Mouse (Mus musculus) limb, embryonic 11.5 days (tissue): ENCODE data around the gene Abl2. TPM values are rescaled to one million over a fixed set of nuclear protein-coding genes. Genes with fewer than 3 reads are reported as not detected.

Experiments used
- ATAC-seq: fragments of 200-750 bp; cut with Nextera tagmentation; 2 replicates; pipeline ENCODE4 v1.8.0; 2017; ENCODE audit warnings: low read depth; ENCODE audit not compliant: insufficient number of reproducible peaks, low FRiP score, low TSS enrichment
- DNase-seq: peaks from one replicate; pipeline ENCODE4 v3.0.0-alpha.2; 2015; ENCODE audit warnings: low spot score
- H3K27ac ChIP-seq: fragments of 300-500 bp; sonication (generic); replicated peaks from 2 replicates; pipeline ENCODE4 v1.5.1; 2014; ENCODE audit warnings: low read depth, mild to moderate bottlenecking, low read length
- H3K27me3 ChIP-seq: fragments of 300-500 bp; sonication (generic); 2 replicates; pipeline ENCODE4 v1.6.1; 2014; ENCODE audit warnings: mild to moderate bottlenecking, low read length, mixed read lengths; ENCODE audit not compliant: control insufficient read depth, insufficient read depth
- H3K36me3 ChIP-seq: fragments of 300-500 bp; sonication (generic); 2 replicates; pipeline ENCODE4 v1.6.1; 2014; ENCODE audit warnings: mild to moderate bottlenecking, low read length, moderate library complexity, mixed read lengths; ENCODE audit not compliant: control insufficient read depth, insufficient read depth
- H3K4me1 ChIP-seq: fragments of 300-500 bp; sonication (generic); 2 replicates; pipeline ENCODE4 v1.6.1; 2014; ENCODE audit warnings: low read length, mixed read lengths; ENCODE audit not compliant: control insufficient read depth, insufficient read depth
- H3K4me2 ChIP-seq: fragments of 300-500 bp; sonication (generic); 2 replicates; pipeline ENCODE4 v1.6.1; 2014; ENCODE audit warnings: low read depth, mild to moderate bottlenecking, moderate library complexity; ENCODE audit not compliant: severe bottlenecking
- H3K4me3 ChIP-seq: fragments of 300-500 bp; sonication (generic); 2 replicates; pipeline ENCODE4 v1.5.1; 2014; ENCODE audit warnings: low read depth, low read length
- H3K9ac ChIP-seq: fragments of 300-500 bp; sonication (generic); 2 replicates; pipeline ENCODE4 v1.6.1; 2014; ENCODE audit warnings: mild to moderate bottlenecking, low read length
- H3K9me3 ChIP-seq: fragments of 300-500 bp; sonication (generic); 2 replicates; pipeline ENCODE4 v1.6.1; 2016; ENCODE audit warnings: low read length; ENCODE audit not compliant: control insufficient read depth
- WGBS: fragments of 180-500 bp; shearing (Covaris S2); extraction: QIAGEN DNeasy Blood & Tissue Kit; methylation state at CpG from one replicate; pipeline ENCODE4 v1.1.7; 2014; 5-methylcytosine and 5-hydroxymethylcytosine counted together
- polyA plus RNA-seq: library from polyadenylated mRNA; unstranded; fragments of >200 nt; fragmentation: Nextera tagmentation; extraction: Ambion mirVana; gene quantifications from 2 replicates; pipeline ENCODE4 v1.2.1, GENCODE M21; 2014

Abl2 gene
- polyA plus RNA-seq, 1 experiment from 2014 or later, result 5.9 TPM

DNA sequence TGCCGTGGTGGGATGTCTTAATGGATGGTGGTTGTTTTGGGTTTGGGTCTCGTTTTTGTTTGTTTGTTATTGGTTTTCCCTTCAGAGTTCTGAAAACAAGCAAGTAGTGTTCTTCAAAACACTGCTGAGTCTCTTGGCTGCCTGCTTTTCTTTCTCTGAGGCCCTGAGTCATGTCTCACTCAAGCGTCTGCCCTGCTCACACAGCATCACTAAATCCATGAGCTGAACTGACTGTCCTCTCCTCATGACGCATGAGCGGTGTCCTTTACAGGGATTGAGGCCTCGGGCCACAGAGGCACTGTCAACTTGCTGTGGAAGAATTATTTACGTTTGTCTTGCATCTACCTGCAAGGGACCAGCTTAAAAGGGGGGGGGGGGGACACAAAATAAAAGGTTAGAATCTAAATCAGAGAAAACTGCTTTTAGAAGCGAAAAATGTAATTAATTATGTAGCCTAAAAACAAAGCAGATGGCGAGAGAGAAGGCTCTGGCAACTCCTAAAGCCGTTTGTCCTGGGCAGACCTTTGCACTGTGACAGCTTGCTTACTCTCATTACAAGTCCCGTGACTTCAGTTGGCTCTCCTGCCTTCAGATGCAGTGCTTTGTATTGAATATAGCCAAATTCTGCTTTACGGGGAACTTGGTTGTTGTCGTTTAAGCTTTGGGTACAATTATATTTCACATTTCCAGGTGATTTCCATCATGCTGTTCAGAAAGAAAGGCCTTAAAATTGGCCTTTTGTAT, 86.4 kb downstream of the Abl2 start:
- H3K9ac ChIP-seq, result no peak overlapping the region
- peaks cover 7% of the 10 kb centered on the region; the same call in 1 of the 2 replicates for H3K4me1 ChIP-seq
- no peak for ATAC-seq
- H3K9me3 ChIP-seq, result no peaks in the 10 kb centered on the region
- H3K27me3 ChIP-seq, result no peaks in the 10 kb centered on the region
- 59% methylated on average over 13 of the region's 13 CpGs for WGBS
- DNase-seq, result no peak
- peaks cover 10% of the 10 kb centered on the region; the same call in 1 of the 2 replicates for H3K36me3 ChIP-seq
- H3K4me3 ChIP-seq, result no peak overlapping the region
- H3K27ac ChIP-seq, result no peak overlapping the region
- no peak overlapping the region for H3K4me2 ChIP-seq

DNA sequence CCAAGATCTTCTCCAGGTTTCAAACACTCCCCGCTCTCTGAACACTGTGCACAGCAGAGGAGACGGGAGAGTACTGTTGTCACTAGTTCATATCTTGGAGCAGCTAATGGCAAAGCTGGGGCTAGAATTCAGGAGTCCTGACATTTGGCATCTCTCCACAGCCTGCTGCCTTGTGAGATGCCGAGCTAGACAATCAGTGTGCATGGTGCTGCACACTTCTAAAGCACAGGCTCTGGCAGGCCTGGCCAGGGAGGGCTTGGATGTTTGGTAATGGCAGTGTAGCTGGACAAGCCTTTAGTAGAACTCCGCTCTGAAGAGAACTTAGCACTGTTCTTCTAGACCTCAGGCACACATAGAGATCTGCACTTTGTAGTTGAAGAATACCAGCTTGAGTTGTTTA, 87.4 kb downstream of the Abl2 start:
- Histone ChIP-seq H3K27ac (no peak overlapping the region), H3K9ac (no peak overlapping the region), H3K36me3 (0 out of 2 replicates have a peak, but pooled peaks cover 3% of the 10 kb centered on the region), H3K4me2 (no peak overlapping the region), H3K4me3 (no peak overlapping the region), H3K9me3 (no peaks in the 10 kb centered on the region), H3K4me1 (peaks cover 7% of the 10 kb centered on the region; the same call in 1 of the 2 replicates), H3K27me3 (no peaks in the 10 kb centered on the region)
- DNase-seq (no peak), ATAC-seq (no peak)
- WGBS, result 80% methylated on average over 4 of the region's 4 CpGs

DNA sequence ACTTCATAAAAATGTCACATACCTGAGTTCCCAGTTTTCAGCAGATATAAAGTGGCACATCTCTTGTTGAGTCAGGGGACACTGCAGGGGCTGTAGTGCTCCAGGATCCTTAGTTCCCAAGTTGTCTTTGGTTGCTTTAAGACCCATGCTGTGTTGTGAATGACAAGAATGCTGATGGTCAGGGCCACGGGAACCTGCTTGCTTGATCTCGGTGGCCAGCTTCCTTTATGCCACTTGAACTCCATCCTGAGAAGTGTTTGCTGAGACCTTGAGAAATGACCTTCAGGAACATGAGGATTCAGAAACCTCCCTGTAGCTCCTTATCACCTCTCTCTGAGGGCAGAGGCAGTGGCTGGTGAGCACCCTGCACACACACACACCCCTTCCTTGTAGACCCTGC, 90.1 kb downstream of the Abl2 start:
- ATAC-seq, result no peak
- no peaks in the 10 kb centered on the region for H3K27me3 ChIP-seq
- no peak for DNase-seq
- no peaks in the 10 kb centered on the region for H3K36me3 ChIP-seq
- no peak overlapping the region for H3K9ac ChIP-seq
- no peak overlapping the region for H3K4me2 ChIP-seq
- H3K4me3 ChIP-seq, result no peak overlapping the region
- H3K4me1 ChIP-seq, result 0 out of 2 replicates have a peak, but pooled peaks cover 4% of the 10 kb centered on the region
- WGBS, result 51% methylated on average over 2 of the region's 2 CpGs
- H3K27ac ChIP-seq, result no peak overlapping the region
- no peaks in the 10 kb centered on the region for H3K9me3 ChIP-seq

DNA sequence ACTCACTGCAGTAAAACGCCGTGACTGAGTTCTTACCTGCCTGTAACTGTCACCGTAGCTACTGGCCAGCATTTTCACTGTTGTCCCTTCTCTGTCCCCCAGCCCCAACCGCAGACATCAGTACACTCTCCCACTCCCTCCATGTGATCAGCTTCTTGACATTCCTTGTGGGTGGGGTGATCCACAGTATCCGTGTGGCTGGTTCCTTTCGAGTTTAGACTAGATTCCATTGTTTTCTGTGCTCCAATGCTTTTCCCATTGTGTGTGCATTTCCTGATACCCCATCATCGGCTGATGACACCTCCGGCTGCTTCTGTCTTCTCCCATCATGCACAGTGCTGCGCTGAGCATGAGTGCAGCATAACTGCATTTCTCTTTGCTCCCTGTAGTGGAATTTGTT, 92.0 kb downstream of the Abl2 start:
- Histone ChIP-seq H3K4me3 (no peak overlapping the region), H3K27ac (no peak overlapping the region), H3K27me3 (no peaks in the 10 kb centered on the region), H3K36me3 (no peaks in the 10 kb centered on the region), H3K4me1 (peaks cover 15% of the 10 kb centered on the region; the same call in 1 of the 2 replicates), H3K4me2 (no peak overlapping the region), H3K9me3 (no peaks in the 10 kb centered on the region), H3K9ac (no peak overlapping the region)
- ATAC-seq, result no peak
- DNase-seq, result no peak
- WGBS, result 91% methylated on average over 9 of the region's 9 CpGs

DNA sequence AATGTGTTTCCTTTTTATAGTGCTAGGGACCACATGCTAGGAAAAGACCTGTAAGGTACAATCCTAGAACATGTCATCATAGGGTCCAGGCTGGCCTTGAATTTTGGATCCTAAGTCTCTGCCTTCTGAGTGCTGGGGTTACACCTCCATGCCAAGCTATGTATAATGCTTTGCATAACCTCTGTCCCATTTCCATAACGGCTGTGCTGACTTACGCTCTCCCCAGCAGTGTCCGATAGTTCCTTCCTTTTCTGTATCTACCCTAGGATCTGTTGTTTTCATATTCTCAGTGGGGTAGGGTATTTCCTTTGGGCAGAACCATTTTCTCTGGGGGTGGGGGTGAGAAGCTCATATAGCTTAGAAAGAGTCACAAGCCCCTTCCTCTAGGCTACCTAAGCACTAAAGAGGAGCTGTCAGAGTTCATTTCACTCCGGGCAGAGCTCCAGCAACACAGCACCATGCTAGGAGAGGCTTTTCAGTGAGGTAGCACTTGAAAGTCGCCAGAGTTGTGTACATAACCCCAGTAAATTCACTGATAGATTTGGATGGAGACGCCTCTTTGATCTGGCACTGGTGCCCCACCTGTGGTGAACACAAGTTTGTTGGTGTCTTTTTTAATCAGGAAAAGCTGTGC, 93.7 kb downstream of the Abl2 start:
- no peak overlapping the region for H3K4me3 ChIP-seq
- ATAC-seq, result no peak
- H3K27ac ChIP-seq, result no peak overlapping the region
- no peaks in the 10 kb centered on the region for H3K36me3 ChIP-seq
- WGBS, result 66% methylated on average over 6 of the region's 6 CpGs
- peaks cover 15% of the 10 kb centered on the region; the same call in 1 of the 2 replicates for H3K4me1 ChIP-seq
- no peak overlapping the region for H3K9ac ChIP-seq
- DNase-seq, result no peak
- H3K27me3 ChIP-seq, result no peaks in the 10 kb centered on the region
- H3K4me2 ChIP-seq, result no peak overlapping the region
- no peaks in the 10 kb centered on the region for H3K9me3 ChIP-seq

DNA sequence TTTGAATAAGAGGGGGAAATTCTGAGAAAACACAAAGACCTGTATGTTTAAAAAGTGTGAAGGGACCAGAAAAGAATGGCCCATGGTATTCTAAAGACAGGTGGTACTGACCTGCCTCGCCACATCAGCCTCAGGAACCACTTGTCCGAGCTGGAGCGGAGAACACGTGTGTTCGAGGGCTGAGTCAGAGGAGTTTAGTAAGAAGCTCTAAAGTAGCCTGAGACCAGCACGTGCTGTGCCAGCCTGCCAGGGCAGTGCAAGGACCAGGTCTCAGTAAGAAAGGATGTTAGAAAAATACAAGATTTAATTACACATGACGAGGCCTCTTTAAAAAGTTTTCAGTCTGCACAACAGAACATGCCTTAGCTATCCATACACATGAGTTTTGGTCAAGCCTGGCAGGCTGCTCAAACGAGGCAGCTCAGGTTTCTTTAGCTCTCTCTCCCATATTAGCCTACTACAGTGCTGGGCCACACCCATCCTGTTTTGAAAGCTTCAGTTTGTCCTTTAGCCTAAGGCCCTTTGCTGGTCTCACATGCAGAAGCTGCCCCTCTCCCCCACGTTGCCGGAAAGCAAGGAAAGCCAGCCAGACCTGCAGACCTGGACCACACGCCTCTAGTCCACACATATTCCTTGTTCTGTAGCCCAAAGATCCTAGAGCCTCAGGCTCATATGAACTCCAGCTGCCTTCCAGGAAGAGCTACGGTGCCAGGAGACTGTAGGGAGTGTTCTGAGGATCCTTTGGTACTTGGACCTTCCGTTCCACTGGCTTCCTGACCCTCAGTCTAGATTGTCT, 96.3 kb downstream of the Abl2 start:
- Histone ChIP-seq H3K4me3 (no peak overlapping the region), H3K27ac (no peak overlapping the region; the same call in 1 of the 2 replicates), H3K9me3 (no peaks in the 10 kb centered on the region), H3K9ac (no peak overlapping the region), H3K36me3 (no peaks in the 10 kb centered on the region; the same call in 1 of the 2 replicates), H3K4me2 (no peak overlapping the region), H3K4me1 (peaks cover 15% of the 10 kb centered on the region; the same call in 1 of the 2 replicates), H3K27me3 (no peaks in the 10 kb centered on the region)
- 69% methylated on average over 13 of the region's 13 CpGs for whole genome bisulfite sequencing
- ATAC-seq, result no peak
- DNase-seq, result no peak

DNA sequence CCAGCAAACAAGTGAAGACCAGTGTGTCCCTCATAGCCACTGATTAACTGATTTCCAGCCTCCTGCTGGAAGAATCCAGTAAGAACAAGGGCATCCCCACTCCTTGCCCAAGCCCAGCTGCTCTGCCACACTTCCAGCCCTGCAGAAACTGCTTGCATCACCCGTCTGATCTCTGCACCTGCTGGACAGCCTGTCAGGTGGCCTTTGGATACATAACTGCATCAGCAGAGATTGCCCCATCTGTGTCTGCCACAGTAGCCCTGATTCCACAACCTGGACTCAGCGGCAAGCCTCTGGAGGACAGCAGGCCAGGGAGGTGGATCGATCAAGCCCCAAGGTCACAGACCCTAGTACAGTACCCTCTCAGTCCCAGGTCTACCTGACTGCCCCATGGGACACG, 98.9 kb downstream of the Abl2 start:
- Histone ChIP-seq H3K27ac (no peak overlapping the region), H3K9me3 (no peaks in the 10 kb centered on the region), H3K4me2 (no peak overlapping the region), H3K36me3 (no peaks in the 10 kb centered on the region; the same call in 1 of the 2 replicates), H3K4me1 (peaks cover 15% of the 10 kb centered on the region; the same call in 1 of the 2 replicates), H3K27me3 (no peaks in the 10 kb centered on the region), H3K4me3 (no peak overlapping the region), H3K9ac (no peak overlapping the region)
- ATAC-seq (no peak; the same call in 1 of the 2 replicates), DNase-seq (no peak)
- 88% methylated on average over 4 of the region's 4 CpGs for WGBS

DNA sequence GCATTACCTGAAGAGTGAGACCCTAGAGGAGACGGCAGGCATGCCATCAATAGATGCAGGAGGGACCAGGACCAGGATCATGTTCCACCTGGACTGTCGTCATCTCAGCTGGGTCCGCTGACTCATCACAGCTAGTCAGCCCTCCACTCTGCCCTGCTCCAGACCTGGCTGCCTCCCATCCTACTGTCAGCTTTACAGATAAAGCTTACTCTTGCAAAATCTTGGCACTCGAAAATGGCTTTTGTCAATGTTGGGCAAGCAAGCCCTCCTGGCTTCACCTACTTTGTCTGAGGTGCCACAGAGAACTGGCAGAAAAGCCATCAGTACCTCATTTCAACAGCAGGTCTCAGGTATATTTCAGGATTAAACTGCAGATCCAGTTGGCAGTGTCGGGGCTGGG, 100.1 kb downstream of the Abl2 start:
- ATAC-seq, result no peak
- H3K36me3 ChIP-seq, result no peaks in the 10 kb centered on the region; the same call in 1 of the 2 replicates
- 85% methylated on average over 5 of the region's 5 CpGs for WGBS
- H3K27me3 ChIP-seq, result no peaks in the 10 kb centered on the region
- no peaks in the 10 kb centered on the region for H3K9me3 ChIP-seq
- H3K9ac ChIP-seq, result no peak overlapping the region
- no peak overlapping the region for H3K27ac ChIP-seq
- no peak for DNase-seq
- peaks cover 14% of the 10 kb centered on the region; the same call in 1 of the 2 replicates for H3K4me1 ChIP-seq
- no peak overlapping the region for H3K4me3 ChIP-seq
- no peak overlapping the region for H3K4me2 ChIP-seq
